Mouse (Mus musculus): ENCODE measurements at regions not wholly inside any gene's neighbourhood (a gene's known extent, or its start where the extent isn't known, plus 50 kb on each side); places are given as distances from the start of the nearest gene placed in this dataset.

DNA sequence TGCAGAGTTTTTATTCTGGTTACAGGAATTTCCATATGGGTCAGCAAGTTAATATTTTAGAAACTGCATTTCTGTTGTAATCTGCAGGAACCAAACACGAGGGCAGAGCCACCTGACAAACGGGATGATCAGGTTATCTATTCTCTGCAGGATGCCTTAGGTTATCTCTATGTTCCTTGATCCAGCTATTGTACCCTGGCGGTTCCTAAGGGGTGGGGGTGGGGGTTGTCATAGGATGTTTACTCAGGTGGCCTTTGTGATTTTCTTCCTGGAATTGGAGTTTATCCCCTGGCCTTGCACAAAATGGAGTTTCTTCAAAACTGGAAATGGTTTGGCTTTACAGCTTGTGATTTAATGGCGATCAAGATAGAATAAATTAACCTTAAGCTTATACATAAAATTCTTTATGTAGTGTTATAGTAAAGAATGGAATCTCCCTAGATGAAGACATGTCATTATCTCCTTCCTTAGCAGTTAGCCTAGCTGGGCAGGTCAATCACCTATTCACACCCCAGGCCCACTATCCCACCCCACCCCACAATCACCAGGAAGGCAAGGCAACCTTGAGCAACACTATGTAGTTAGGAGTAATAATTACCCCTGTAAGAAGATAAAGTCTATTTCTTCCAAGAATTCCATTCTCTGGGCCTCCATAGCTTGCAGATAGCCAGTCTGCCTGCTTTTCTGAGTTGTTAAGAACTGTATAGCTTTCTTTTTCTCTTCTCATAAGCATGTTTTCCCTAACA is 192.3 kb upstream of the B430218F22Rik start:
- no peak for DNase-seq

DNA sequence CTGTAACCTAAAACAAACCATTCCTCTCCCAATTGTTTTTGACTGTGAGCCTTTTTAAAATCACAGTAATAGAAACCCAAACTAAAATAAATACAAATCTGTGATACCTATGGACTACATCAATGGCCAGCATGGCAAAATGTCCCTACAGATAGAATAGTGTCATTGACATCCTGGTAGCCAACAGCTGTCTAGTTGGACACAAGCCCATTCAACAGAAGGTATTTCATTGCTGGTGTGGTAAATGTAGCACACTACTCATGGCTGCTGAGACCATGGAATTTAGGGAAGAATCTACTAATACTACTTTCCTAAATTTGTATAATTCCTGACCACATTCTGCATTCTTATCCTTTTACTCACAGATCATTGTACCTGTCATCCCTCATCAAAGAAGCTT is 178.3 kb upstream of the B430218F22Rik start:
- no peak for DNase-seq

DNA sequence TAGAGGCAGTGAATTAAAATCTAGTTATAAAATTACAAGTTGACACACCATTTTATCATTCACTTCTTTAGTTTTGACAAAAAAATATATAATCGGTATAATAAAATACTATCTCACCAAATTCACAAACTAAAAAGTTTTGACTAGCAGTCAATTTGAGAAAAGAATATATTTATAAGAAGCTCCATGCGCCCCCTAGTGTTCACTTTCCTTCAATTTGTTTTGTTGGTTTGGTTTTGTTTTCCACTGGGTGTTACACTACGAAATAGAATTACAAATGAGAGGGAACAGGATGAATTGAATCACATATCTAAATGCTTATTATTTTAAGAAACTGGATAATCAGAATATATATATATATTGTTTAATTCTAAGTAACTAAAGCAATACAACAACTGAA is 159.1 kb upstream of the B430218F22Rik start:
- DNase-seq: peak; percentile 16 to 55

DNA sequence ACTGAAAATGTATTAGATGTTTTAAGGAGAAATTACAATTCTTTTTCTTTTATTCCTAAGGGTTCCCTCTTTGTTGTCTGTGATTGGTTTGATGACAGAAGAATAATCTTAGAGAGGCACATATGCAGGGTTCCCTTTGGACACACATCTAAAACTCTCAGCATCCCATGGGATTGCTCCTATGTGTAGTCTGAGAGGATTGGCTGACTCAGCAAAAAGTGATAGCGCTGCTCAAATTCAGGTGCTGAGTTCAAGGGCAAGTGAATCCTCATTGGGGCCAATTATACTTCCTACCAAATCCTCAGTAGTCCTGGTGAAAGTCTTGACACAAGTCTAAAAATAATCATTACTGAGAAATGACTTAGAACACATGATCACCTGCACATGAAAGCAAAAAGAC is 148.5 kb upstream of the B430218F22Rik start:
- DNase-seq: no peak

DNA sequence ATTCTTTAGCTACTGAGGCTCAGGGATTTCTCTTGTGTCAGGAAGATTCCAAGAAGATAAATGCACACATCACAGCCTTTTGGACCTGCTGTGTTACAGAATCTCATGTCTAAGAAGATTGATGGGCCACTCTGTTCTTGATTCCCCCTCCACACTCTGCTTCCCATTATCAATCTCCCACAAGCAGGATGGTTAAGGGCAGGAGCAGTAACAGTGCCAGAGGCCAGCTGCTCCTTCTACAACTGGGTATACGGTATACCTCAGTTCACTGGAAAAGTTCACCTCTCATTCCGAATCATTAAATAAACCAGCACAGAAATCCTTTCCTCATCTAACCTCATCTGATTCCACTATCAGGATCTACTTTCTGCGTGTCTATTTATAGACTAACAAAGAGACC is 141.8 kb upstream of the B430218F22Rik start:
- no peak for DNase-seq

DNA sequence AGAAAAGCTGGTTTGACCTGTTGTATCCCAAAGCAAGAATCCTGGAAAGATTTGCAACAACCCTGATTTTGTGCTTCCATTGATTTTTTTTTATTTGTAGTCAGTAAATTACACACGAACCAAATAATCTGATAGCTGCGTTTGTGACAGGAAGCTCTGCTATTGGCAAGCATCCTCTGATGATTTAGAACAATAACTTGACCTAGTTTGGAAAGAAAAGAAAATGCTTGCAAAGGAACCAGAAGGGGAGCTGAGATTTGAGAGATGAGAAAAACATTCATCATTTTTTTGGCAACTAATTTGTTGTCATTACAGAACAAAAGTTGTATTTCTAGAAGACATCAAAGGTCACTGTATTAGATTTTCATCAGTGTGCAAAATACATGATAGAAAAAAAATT is 140.9 kb upstream of the B430218F22Rik start:
- DNase-seq: no peak

DNA sequence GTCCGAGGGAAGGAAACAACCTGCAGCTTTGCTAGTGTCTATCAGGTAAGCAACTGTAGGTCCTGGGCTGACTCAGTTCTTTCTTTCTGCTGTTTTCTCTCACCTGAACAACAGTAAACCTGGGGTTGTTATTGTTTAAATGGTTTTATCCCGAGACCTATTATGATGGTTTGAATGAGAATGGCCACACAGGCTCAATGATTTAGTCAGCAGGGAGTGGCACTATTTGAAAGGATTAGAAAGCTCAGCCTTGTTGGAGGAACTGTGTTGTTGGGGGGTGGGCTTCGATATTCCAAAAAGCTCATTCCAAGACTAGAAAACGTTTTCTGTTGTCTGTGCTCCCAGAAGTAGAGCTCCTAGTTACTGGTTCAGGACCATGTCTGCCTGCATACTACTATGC is 126.8 kb upstream of the B430218F22Rik start:
- no peak for DNase-seq

DNA sequence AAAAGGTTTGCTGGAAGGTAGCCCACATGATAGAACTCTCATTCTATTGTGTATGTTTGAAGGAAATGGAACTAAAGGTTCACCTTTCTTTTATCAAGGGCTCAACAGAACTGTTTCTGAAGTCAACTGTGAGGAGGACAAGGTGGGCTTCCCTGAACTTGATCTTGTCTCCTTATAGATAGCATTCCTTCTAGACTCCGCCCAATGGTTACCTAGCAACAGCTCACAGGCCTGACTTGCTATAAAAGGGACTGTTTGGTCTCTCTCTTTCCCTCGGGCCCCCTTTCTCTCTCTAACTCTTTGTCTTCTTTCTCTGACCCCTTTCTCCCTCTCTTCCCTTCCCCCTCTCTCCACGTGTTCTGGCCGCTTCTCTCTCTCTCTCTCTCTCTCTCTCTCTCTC is 123.5 kb upstream of the B430218F22Rik start:
- no peak for DNase-seq

DNA sequence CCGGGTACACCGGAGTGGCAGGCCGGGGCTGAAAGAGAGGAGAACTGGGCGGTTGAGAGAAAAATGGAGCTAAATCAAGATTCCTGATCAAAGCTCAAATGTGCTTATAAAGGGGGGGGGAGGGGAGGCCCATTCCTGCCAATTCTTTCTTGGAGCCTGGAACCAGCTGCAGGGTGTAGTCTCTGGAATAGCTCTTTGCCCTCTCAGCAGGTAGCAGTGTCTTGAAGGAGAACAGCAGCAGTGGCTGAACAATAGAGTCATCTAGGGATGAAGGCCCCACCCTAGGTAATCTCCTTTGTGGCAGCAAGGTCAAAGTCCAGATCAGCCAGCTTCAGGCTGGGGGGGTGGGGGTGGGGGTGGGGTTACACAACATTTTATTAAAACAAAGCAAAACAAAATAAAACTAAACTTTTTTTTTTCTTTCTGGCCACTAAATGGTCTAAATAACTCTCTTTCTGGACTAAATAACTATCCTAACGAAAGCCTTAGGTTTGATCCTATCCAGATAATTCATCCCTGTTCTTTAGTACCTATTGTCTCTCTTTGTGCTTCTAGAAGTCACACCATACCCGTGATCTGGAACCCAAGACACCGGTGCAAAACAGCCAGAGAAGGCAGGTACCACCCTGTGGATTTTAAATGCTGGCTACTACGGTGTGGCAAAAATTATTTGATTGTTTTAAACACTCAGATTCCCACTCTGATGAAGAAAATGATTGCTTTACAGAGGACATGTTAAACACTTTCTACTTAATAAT is 120.5 kb upstream of the B430218F22Rik start:
- DNase-seq: no peak

DNA sequence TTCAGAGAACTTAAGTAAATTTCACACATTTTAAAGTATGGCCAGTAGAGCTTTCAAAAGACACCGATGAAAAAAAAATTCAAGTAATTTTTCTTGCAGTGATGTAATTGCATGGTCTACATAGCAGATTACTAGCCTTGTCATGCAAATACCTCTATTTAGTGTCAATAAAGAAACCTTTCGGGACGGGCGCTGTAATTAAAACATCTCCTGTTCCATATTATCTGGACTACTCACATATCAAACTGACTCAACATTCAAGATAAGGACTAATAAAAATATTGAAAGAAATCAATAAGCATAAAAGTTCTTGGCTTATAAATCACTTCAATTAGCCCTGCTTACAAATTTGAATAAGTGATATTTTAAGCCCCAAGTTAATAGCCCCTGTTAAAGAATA is 113.5 kb upstream of the B430218F22Rik start:
- no peak for DNase-seq

DNA sequence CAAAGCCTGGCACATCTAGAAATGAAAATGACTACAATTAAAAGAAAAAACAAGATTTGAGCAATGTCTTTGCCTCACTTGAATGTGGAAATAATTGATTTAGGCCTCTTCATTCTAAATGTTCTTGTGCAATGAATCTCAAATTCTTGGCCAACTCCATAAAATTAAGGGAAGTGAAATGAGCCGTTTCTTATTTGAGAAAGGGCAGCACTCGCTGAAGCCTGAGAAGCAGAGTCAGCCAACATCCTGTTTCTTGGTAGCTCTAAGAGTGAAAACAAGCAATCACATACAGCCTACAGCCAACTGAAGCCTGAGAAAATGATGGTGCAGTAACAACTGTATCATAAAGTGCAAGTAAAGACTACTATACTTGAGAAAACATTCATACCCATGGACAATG is 105.5 kb upstream of the B430218F22Rik start:
- DNase-seq: no peak

DNA sequence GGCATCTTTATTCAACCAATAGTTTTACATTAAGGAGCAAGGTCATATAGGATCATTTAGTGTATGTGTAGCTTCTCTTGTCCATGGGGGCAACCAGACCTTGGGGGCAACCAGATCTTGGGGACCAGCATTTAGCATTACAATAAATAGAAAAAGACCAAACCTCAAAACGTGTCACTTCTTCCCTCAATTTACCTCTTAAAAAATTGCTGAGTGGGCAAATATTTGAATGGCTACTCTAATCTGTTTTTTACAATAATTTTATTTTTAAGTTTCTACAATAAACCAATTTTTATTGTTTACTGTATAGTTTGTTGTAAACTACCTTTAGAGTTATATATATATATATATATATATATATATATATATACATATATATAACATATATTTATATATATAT is 92.7 kb upstream of the B430218F22Rik start:
- no peak for DNase-seq

DNA sequence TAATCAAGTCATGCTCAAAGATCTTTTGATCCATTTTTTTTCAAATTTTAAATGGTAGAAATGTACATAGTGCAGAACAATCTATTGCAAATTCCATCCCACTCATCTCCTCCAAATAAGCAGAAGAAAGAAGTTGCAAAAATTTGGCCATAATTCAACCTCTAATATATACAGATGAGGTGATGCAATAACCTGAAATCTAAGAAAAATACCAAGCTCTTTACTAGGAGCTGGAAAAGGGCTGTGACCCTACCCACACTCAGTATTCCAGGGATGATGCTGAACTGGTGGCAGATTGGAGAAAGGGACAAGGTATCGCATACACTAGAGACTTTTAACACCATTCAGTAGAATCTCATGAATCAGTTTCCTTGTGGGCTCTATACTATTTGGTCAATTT is 76.3 kb upstream of the B430218F22Rik start:
- no peak for DNase-seq

DNA sequence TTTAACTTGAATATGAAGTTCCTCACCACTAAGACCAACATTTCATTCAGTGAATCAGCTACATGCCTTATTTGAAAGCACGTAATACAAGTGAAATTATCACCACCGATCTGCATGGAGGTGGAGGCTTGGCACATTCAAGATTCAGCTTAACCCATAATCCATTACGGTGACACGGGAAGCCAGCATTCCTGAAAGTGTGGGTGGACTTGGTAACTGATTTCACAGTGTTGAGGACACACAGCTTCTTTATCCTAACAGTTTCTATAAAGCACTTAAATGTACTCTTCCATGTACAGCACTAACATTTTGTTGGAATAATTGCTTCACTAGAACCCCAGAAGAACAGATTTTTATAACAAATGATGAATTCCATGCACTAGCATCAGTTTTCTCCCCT is 72.8 kb upstream of the B430218F22Rik start:
- DNase-seq: no peak
